ENCODE assay signal across 35 mouse cellular contexts in the genomic region with DNA sequence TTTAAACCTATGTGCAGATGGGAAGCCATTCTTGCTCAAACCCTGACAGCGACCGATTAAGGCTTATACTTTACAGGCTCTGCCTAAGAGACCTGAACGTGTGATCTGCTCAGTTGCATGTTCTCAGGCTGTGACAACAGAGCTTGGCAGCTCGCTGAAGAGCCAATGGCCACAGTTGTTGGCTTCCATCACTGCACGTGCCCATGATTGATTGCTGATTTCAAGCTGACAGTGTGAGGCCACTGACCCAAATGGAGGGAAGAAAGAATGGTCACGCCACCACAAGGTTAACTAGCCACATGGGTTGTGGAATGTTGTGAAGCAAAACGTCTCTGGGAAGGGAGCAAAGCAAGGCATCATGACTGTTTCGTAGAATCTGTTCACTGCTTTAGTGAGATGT.
"Had no signal": no experiment of that assay in that cellular context is flagged by ENCODE, and none has a peak within 500 bp of the region (broad histone marks: within the 10 kb centered on the region; RNA-seq: fewer than 3 reads in every experiment).

No protein-coding gene starts in this region.

- DNase-seq: heart, postnatal 10 days; heart, postnatal 14 days; heart, postnatal 36 days; heart, postnatal 4 days; kidney, adult 11 months; kidney, adult 18-20 months; kidney, adult 2 months; kidney, adult 8-10 months; kidney, adult 9 months; kidney, postnatal 10 days; kidney, postnatal 14 days; kidney, postnatal 25 days; kidney, postnatal 36 days; kidney, postnatal 4 days; layer of hippocampus, adult 9-11 months; layer of hippocampus, postnatal 36 days had no signal

- H3K9ac ChIP-seq: heart, embryonic 12.5 days; heart, embryonic 13.5 days; heart, embryonic 15.5 days; hindbrain, embryonic 12.5 days; hindbrain, embryonic 13.5 days; hindbrain, embryonic 14.5 days; hindbrain, embryonic 15.5 days; intestine, embryonic 15.5 days; kidney, embryonic 15.5 days had no signal

- H3K27ac ChIP-seq: heart, embryonic 10.5 days; heart, embryonic 13.5 days; heart, embryonic 15.5 days; hindbrain, embryonic 10.5 days; hindbrain, embryonic 12.5 days; hindbrain, embryonic 13.5 days; hindbrain, embryonic 14.5 days; hindbrain, embryonic 15.5 days; hindbrain, postnatal 0 days; intestine, embryonic 15.5 days; kidney, embryonic 15.5 days; kidney, postnatal 0 days; layer of hippocampus, adult 2 months had no signal

- H3K9me3 ChIP-seq: hindbrain, embryonic 15.5 days; intestine, embryonic 15.5 days had no signal

- H3K4me2 ChIP-seq: heart, embryonic 11.5 days; heart, embryonic 12.5 days; heart, embryonic 13.5 days; heart, embryonic 15.5 days; hindbrain, embryonic 12.5 days; hindbrain, embryonic 13.5 days; hindbrain, embryonic 14.5 days; hindbrain, embryonic 15.5 days; intestine, embryonic 15.5 days; kidney, embryonic 15.5 days had no signal

- H3K36me3 ChIP-seq: heart, embryonic 12.5 days; heart, embryonic 13.5 days; heart, embryonic 15.5 days; hindbrain, embryonic 10.5 days; hindbrain, embryonic 12.5 days; hindbrain, embryonic 13.5 days; hindbrain, embryonic 15.5 days; intestine, embryonic 15.5 days; kidney, embryonic 15.5 days had no signal

- H3K27me3 ChIP-seq: heart, embryonic 12.5 days; heart, embryonic 13.5 days; heart, embryonic 15.5 days; hindbrain, embryonic 12.5 days; hindbrain, embryonic 13.5 days; hindbrain, embryonic 15.5 days; intestine, embryonic 15.5 days; kidney, embryonic 15.5 days had no signal

- ATAC-seq: hindbrain, embryonic 16.5 days; hindbrain, postnatal 0 days; inflammation-experienced regulatory T-cells, adult 6 months; intestine, embryonic 15.5 days; intestine, embryonic 16.5 days; intestine, postnatal 0 days had no signal

- H3K4me3 ChIP-seq: heart, embryonic 10.5 days; heart, embryonic 12.5 days; heart, embryonic 13.5 days; heart, embryonic 15.5 days; hindbrain, embryonic 10.5 days; hindbrain, embryonic 12.5 days; hindbrain, embryonic 13.5 days; hindbrain, embryonic 15.5 days; intestine, embryonic 15.5 days; kidney, embryonic 15.5 days; layer of hippocampus, adult 2 months had no signal
